Mouse (Mus musculus): ENCODE data around the gene Gm20388.
A peak's percentile ranks its signal among the peaks of the same experiment; 100 is the strongest.

Gene Gm20388

GRCm38 (mm10) chr8:122671894-122672293, 2761.3 kb downstream of the Gm20388 start:
- no peak for DNase-seq

DNA sequence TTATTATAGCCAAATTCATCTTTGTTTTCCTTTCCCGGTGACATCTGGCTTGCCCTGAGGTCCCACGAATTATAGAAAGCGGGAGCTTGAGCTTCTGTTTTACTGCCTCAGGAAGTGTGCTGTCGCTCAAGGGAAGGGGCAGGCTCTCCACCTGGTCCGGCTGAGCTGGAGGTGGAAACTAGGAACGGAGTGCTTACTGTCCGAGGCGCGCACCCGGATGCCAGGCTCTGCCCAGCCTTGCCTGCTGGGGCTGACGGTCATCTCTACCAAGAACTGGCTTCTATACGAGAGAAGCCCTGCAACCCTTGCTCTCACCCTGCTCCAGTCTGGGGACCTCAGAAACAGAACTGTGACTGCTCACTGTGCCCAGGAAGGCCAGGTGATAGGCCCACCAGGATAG, 2763.3 kb downstream of the Gm20388 start:
- DNase-seq = peak; percentile 47

GRCm38 (mm10) chr8:122674999-122675398, 2764.4 kb downstream of the Gm20388 start:
- peak; percentile 57 for DNase-seq

DNA sequence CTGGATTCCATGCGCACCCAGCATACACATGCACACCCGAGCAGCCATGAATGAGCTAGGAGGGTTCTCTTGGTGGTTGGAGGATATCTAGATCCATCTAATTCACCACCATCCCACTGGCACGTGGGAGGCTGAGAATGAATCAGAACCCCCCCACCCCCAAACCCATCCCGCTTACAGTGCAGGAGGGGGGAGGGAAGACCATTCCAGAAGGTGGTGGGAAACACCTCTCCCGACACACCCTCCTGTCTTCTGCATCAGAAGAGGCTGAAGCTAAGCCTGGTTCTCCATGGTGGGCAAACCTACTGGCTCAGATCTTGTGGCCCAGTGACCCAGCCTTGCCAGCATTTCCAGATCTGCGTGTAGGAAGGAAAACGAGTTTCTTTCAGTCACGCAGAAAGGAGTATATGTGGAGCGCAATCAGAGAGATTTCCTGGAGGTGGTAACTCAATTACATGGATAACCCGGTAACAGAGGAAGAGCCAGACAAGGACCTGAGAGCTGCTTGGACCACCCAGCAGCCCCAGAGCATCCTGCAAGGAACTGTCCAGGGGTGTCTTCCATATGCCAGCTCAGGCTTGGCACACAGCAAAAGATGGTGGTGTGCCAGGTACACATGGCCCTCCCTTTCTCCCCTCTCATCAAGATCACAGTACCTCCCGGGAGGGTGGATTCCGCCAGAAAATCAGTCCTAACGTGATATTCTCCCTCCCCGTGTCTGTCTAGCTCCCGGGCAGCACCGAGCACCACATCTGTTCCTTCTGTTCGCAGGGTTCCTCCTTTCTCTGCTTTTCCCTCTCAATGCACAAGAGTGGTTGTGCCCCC, 2765.2 kb downstream of the Gm20388 start:
- no peak for DNase-seq

GRCm38 (mm10) chr8:122676621-122677480, 2766.2 kb downstream of the Gm20388 start:
- DNase-seq = peak; percentile 65

DNA sequence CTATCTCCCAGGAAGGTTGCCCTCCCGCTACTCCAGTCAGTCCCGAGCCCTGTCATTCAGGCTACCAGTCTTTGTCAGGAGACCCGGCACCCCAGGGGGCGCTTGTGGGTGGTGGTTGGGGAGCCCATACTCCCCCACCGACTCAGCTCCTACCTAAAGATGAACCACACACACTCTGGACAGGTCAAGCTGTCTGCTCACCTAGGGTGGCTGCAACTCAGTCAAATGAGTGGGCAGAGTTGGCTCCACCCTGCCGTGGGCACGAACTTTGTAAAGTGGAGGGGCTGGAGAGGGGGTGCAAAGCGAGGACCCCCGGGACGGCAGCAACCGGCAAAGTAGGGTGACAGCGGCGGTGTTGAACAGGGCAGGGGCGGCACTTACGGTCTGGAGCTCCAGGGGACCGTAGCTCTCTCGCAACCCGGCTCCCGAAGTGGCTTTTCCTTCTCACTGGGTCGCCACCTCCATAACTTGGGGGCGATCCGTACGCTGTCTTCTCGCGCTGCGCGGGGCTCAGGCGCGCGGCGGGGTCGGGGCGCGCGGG, 2766.9 kb downstream of the Gm20388 start:
- DNase-seq = peak; percentile 50

GRCm38 (mm10) chr8:122678061-122678895, 2767.6 kb downstream of the Gm20388 start:
- peak; percentile 89 for DNase-seq

DNA sequence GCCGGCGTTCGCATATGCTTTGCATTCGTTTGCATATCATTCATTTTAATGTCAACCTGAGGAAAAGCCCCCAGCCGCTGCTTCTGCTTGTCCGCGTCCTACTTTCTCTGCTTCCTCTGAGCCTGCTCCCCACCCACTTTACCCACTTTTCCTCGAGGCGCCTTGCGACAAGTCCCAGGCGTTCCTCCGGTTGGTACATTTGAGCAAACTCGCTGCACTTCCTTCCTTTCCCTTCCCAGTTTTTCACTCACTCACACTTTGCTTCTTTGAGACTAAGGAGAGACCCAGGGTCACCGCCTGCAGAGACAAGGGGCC, 2768.2 kb downstream of the Gm20388 start:
- no peak for DNase-seq

DNA sequence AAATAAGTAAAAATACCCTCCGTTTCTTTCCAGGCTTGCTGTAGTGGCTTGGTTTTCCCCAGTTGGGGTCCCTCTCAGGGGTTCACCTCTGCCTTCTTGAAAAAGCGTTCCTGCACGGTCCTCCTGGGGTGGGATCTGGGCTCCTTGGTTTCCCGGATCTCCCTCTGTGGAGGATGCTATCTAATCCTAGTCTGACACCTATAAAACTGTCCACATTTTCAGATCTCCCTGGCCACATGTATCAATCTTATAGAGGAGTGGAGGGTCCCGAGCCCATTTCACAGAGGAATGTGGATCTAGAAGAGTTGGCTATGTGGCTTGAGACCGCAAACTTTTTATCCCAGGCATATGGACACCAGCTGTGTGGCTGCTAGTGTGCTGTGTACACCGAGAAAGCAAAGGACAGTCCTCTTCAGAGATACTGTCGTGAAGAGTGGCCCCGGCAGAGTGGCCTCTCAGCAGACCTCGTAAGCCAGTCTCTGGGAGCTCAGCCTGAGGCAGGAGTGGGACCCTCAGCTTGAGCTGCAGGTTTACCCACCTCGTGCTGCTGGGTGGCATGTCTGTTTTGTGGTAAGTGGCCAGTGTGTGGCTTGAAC, 2768.8 kb downstream of the Gm20388 start:
- no peak for DNase-seq

GRCm38 (mm10) chr8:122680171-122680570, 2769.5 kb downstream of the Gm20388 start:
- no peak for DNase-seq

DNA sequence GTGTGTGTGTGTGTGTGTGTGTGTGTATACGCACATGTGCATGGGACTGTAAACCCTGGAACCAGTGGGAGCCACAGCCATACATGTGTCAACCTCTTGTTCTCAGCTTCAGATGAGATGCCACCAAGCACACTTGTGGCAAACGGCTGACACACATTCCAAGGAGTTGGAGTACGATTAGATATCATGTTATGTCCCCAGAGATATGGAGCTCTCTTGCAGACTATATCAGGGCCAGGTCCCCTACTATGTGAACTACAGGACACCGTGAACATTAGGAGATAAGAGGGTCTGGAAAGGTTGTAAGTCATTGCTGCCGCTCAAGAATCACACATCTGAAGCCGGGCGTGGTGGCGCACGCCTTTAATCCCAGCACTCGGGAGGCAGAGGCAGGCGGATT, 2772.2 kb downstream of the Gm20388 start:
- DNase-seq = no peak

DNA sequence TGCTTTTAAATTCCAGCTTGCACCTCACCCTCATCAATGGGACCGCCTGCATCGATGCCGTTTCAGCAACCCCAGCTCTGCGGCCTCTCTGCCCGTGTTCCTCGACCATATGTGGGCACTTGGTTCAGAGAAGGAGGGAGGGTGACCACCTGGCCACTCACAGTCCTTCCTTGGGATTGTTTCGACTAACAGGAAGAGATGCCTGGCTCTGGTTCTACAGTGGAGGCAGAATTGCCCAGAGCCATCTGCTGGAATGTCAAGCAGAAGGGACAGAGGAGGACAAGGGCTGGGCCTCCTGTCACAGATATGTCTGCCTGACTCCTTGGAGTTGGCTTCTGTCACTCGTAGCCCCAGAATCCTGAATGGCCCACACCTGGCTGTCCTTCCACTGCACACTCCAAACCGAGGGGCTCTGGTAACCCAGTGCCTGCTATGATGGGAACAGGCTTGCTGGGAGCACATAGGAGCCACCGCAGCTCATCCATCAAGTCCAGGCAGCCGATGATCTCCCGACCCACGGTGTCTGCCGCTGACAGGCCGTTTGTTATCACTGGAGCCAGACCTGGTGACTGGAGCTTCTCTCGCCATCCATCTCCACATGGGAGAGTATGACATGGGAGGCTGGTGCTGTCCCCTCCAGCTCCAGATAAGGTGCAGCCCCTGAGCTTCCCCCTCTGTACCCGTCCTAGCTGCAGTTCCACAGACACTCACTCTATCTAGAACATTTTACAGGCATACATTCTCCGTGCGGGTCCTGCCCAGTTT, 2774.6 kb downstream of the Gm20388 start:
- no peak for DNase-seq

DNA sequence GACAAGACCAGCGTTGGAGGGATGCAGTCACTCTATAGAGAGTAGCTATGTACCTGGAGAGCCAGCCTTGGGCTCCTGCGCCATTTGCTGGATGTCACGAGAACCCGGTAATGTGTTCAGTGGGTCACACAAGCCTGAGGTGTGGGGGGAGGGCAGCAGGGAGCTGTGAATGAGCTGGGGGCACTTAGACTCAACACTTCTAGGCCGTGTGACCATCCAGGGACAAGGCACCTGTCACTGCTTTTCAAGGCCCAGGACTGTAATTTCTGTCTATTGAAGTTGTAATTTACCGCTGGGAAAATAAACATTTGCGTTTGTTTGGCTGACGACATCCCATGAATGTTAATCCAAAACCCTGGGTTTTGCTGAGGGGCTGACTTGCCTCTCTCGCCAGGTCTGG, 2776.2 kb downstream of the Gm20388 start:
- DNase-seq = no peak

DNA sequence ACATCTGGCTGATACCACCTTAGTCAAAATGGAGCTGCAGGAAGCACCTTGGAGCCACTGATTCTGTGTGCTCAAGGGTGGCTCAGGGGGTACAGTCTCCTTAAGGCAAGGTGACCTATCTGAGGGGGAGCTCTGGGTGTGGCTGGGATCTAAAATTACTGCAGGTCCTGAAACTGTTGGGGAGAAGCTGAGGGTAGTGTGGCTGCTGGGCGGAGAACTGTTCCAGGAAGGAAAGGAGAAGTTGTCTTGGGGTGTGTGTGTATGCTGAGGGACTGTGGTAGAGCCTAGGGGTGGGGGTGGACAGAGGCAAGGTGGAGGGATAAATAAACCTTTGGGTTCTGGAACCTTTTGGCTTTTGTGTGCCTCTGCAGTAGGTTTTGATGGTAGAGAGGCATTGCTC, 2778.7 kb downstream of the Gm20388 start:
- DNase-seq = no peak

- DNase-seq = no peak
These were observed 2780.4 kb downstream of the Gm20388 start for GRCm38 (mm10) chr8:122691018-122691417.

DNA sequence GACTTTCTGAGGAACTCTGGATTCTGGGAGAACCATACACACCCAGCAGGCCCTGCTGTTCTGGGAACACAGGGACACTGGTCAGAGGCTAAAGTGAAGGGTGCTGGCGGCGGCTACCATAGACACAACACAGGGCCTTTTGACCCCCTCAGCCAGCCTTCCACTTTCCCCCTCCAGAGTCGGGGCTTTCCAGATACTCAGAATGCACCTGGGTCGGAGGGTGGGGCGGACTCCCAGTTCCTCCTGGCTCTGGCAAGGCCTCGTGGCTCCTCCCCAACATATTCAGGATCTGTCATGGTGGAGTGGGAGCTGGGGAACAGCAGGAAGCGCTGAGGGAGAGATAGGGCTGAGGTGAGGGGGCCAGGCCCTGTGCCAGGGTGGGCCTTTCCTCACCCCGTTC, 2781.5 kb downstream of the Gm20388 start:
- DNase-seq = no peak

DNA sequence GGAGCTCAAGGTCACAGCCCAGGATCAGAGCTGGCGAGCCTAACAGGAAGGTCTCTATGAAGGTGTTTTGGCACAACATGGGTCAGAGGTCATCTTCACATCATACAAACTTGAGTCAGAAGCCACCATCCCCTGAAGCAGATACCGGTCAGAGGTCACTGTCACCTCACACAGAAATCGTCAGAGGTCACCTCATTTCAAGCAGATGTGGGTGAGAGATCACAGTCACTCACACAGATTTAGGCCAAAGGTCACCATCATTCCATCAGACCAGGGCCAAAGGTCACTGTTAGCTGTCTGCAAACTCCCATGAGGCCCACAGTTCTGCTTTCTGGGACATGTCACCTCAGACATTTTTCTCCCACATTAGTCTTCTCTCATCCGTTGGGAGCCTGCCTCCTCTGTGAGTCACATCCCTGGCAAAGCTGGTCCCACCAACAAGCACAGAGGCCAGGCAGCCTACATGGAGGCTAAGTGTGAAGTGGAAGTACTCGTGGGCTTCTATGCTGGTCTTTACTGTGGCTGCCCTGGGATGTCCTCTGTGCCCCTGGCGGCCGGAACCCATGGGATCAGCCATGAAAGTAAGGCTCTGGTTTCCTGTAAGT, 2784.9 kb downstream of the Gm20388 start:
- DNase-seq = no peak

- peak; percentile 69 for DNase-seq
These were observed 2786.5 kb downstream of the Gm20388 start for GRCm38 (mm10) chr8:122697181-122697581.

DNA sequence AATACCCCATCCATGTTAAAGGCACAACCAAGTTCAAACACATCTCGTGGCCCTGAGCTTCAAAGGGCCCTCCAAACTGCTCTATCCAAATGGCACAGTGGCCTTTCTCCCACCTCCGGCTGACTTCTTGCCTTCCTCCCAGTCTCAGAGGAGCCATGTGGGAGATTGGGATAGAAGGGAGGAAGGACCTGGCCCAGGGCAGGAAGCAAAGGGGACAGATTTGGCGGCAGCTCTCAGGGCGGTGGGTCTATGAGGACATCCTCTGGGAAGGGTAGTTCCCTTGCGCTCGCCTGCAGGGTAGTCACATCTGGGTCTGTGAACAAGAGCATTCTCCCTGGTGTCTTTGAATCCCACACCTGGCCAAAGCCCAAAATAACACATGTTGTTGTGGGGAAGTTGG, 2786.9 kb downstream of the Gm20388 start:
- DNase-seq = no peak

DNA sequence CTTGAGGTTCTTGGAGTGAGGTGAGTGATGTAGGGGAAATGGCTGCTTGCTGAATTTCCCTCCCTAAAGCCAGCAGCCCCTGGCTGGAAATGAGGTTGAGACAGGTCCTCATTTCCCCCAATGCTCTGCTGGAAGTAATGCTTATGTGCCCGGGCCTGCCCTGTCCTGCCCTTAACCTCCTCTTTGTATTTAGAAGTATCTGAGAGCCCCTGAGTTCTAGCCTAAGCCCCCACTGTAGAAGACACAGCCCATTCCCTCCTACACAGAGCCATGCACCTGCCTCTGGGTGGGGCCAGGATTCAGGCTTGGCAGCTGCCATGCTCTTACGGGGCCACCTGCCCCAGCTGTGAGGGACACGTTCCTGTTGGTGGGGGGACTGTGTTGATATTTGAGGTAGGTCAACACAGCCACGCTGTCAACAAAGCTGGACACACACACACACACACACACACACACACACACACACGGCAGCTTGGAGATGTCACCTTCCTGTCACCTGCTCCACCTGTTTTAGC, 2787.7 kb downstream of the Gm20388 start:
- DNase-seq = no peak

DNA sequence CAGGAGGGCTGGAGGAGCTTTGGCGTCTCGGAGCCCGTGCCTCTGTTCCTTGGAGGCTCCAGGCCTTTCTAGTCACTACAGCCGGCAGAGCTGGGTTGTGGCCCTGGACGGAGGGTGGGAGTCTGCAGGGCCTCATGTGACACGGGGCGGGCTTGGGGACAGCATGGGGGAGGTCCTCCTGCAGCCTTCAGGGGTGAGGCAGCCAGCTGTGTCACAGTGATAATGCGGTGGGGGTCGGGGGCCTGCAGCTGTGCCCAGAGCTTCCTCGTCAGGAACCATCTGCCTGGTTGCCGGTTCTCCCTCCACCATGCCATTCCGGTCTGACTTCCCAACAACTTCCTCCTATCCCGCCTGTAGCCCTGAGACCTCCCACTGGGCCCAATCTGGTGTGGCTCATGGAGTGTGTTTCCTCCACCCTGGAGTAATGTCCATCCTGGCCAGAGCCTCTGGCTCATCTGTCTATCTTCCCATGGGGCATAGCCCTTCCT, 2788.4 kb downstream of the Gm20388 start, which contains the start of gene Cbfa2t3:
Cbfa2t3 (minus strand) TSS at position 105 of the 488 bp plus-strand sequence.
- DNase-seq = peak; percentile 74
